Mouse (Mus musculus): ENCODE data around the gene Nusap1. TPM values are rescaled to one million over a fixed set of nuclear protein-coding genes. Genes with fewer than 3 reads are reported as not detected.
"Not testable (repeated sequence)": the region's sequence is repeated elsewhere in the genome, so short reads cannot be mapped to it uniquely, and the experiment has no call there.

The Nusap1 gene
- total and polyA plus RNA-seq, 3 experiments: 2.2 to 138 (median 54.7) TPM

GRCm38 (mm10) chr2:119602488-119602887, 15.6 kb upstream of the Nusap1 start:
- no peak for TF ChIP-seq TAL1 (conservative IDR thresholded peaks at IDR 0.05; ENCODE audit: low read depth, low read length)
- no peak for TF ChIP-seq GATA1 (IDR thresholded peaks at IDR 0.05; ENCODE audit: borderline replicate concordance, low read length)
- no peak for TF ChIP-seq GATA2 (IDR thresholded peaks at IDR 0.05; ENCODE audit: borderline replicate concordance, low read depth, low read length)
- no peak for TF ChIP-seq POLR2AphosphoS5 (IDR thresholded peaks at IDR 0.05; ENCODE audit: insufficient replicate concordance, low read depth, low read length)
- no peak for TF ChIP-seq CTCF (IDR thresholded peaks at IDR 0.05; ENCODE audit: low read depth, low read length)
- DNase-seq (ENCODE audit: low spot score) (no peak), ATAC-seq (ENCODE audit: extremely low read depth, insufficient number of reproducible peaks, low FRiP score, poor library complexity, severe bottlenecking) (no peak)
- H3K36me3 ChIP-seq (replicated peaks): peaks cover 74% of the 10 kb centered on the region
- H3K4me3 ChIP-seq (ENCODE audit: low read depth, low read length): no peak overlapping the region
- peaks cover 55% of the 10 kb centered on the region for H3K4me1 ChIP-seq (ENCODE audit: insufficient read depth, low read depth, low read length)
- H3K9me3 ChIP-seq (replicated peaks): no peaks in the 10 kb centered on the region
- H3K27me3 ChIP-seq (ENCODE audit: insufficient read depth, low read length): no peaks in the 10 kb centered on the region

- ATAC-seq (ENCODE audit: extremely low read depth, insufficient number of reproducible peaks, low FRiP score, poor library complexity, severe bottlenecking) (no peak), DNase-seq (ENCODE audit: low spot score) (no peak)
- H3K4me1 ChIP-seq (ENCODE audit: insufficient read depth, low read depth, low read length): peaks cover 54% of the 10 kb centered on the region
These were observed 14.2 kb upstream of the Nusap1 start for GRCm38 (mm10) chr2:119603909-119604308.

GRCm38 (mm10) chr2:119605361-119605973, 12.6 kb upstream of the Nusap1 start:
- TF ChIP-seq TAL1 (conservative IDR thresholded peaks at IDR 0.05; ENCODE audit: low read depth, low read length) (peak; percentile 70), CTCF (IDR thresholded peaks at IDR 0.05; ENCODE audit: low read depth, low read length) (no peak)
- no peaks in the 10 kb centered on the region for H3K27me3 ChIP-seq (ENCODE audit: insufficient read depth, low read length)
- no peaks in the 10 kb centered on the region for H3K9me3 ChIP-seq (replicated peaks)
- ATAC-seq (ENCODE audit: extremely low read depth, insufficient number of reproducible peaks, low FRiP score, poor library complexity, severe bottlenecking) (peak; percentile 49), DNase-seq (ENCODE audit: low spot score) (no peak)
- peaks cover 46% of the 10 kb centered on the region for H3K4me1 ChIP-seq (ENCODE audit: insufficient read depth, low read depth, low read length)
- peaks cover 74% of the 10 kb centered on the region for H3K36me3 ChIP-seq (replicated peaks)
- H3K4me3 ChIP-seq (ENCODE audit: low read depth, low read length): peak overlapping the region; percentile 48; the same call in 1 of the 2 replicates

More at GRCm38 (mm10) chr2:119603909-119604308, 14.2 kb upstream of the Nusap1 start:
- Histone ChIP-seq H3K27me3 (ENCODE audit: insufficient read depth, low read length) (no peaks in the 10 kb centered on the region), H3K9me3 (replicated peaks) (no peaks in the 10 kb centered on the region), H3K36me3 (replicated peaks) (peaks cover 73% of the 10 kb centered on the region), H3K4me3 (ENCODE audit: low read depth, low read length) (no peak overlapping the region)
- no peak for TF ChIP-seq TAL1 (conservative IDR thresholded peaks at IDR 0.05; ENCODE audit: low read depth, low read length)
- no peak for TF ChIP-seq CTCF (IDR thresholded peaks at IDR 0.05; ENCODE audit: low read depth, low read length)
- no peak for TF ChIP-seq POLR2AphosphoS5 (IDR thresholded peaks at IDR 0.05; ENCODE audit: insufficient replicate concordance, low read depth, low read length)
- no peak for TF ChIP-seq GATA1 (IDR thresholded peaks at IDR 0.05; ENCODE audit: borderline replicate concordance, low read length)
- no peak for TF ChIP-seq GATA2 (IDR thresholded peaks at IDR 0.05; ENCODE audit: borderline replicate concordance, low read depth, low read length)

- Histone ChIP-seq H3K27me3 (ENCODE audit: insufficient read depth, low read length) (no peaks in the 10 kb centered on the region), H3K9me3 (replicated peaks) (no peaks in the 10 kb centered on the region), H3K4me1 (ENCODE audit: insufficient read depth, low read depth, low read length) (peaks cover 41% of the 10 kb centered on the region), H3K4me3 (ENCODE audit: low read depth, low read length) (no peak overlapping the region), H3K36me3 (replicated peaks) (peaks cover 77% of the 10 kb centered on the region)
- ATAC-seq (ENCODE audit: extremely low read depth, insufficient number of reproducible peaks, low FRiP score, poor library complexity, severe bottlenecking) (no peak), DNase-seq (ENCODE audit: low spot score) (no peak)
- TF ChIP-seq GATA1 (IDR thresholded peaks at IDR 0.05; ENCODE audit: borderline replicate concordance, low read length) (no peak), GATA2 (IDR thresholded peaks at IDR 0.05; ENCODE audit: borderline replicate concordance, low read depth, low read length) (no peak), TAL1 (conservative IDR thresholded peaks at IDR 0.05; ENCODE audit: low read depth, low read length) (no peak), CTCF (IDR thresholded peaks at IDR 0.05; ENCODE audit: low read depth, low read length) (no peak), POLR2AphosphoS5 (IDR thresholded peaks at IDR 0.05; ENCODE audit: insufficient replicate concordance, low read depth, low read length) (no peak)
These were observed 11.1 kb upstream of the Nusap1 start for GRCm38 (mm10) chr2:119607023-119607422.

- ATAC-seq (ENCODE audit: extremely low read depth, insufficient number of reproducible peaks, low FRiP score, poor library complexity, severe bottlenecking): no peak
- no peaks in the 10 kb centered on the region for H3K9me3 ChIP-seq (replicated peaks)
- no peak for TF ChIP-seq GATA2 (IDR thresholded peaks at IDR 0.05; ENCODE audit: borderline replicate concordance, low read depth, low read length)
- no peak for TF ChIP-seq CTCF (IDR thresholded peaks at IDR 0.05; ENCODE audit: low read depth, low read length)
- TF ChIP-seq GATA1 (IDR thresholded peaks at IDR 0.05; ENCODE audit: borderline replicate concordance, low read length): no peak
These were observed 278 bp upstream of the Nusap1 start for GRCm38 (mm10) chr2:119617841-119618198.

GRCm38 (mm10) chr2:119619002-119619401, 904 bp downstream of the Nusap1 start:
- peaks cover 24% of the 10 kb centered on the region for H3K4me1 ChIP-seq (ENCODE audit: insufficient read depth, low read depth, low read length)
- peaks cover 29% of the 10 kb centered on the region for H3K36me3 ChIP-seq (replicated peaks)
- H3K27me3 ChIP-seq (ENCODE audit: insufficient read depth, low read length); ATAC-seq (ENCODE audit: extremely low read depth, insufficient number of reproducible peaks, low FRiP score, poor library complexity, severe bottlenecking); H3K9me3 ChIP-seq (replicated peaks); DNase-seq (ENCODE audit: low spot score): not testable (repeated sequence)
- H3K4me3 ChIP-seq (ENCODE audit: low read depth, low read length): peak overlapping the region; percentile 95

More at GRCm38 (mm10) chr2:119617841-119618198, 278 bp upstream of the Nusap1 start:
- Histone ChIP-seq H3K27me3 (ENCODE audit: insufficient read depth, low read length) (no peaks in the 10 kb centered on the region), H3K4me1 (ENCODE audit: insufficient read depth, low read depth, low read length) (peaks cover 24% of the 10 kb centered on the region), H3K36me3 (replicated peaks) (peaks cover 28% of the 10 kb centered on the region), H3K4me3 (ENCODE audit: low read depth, low read length) (peak overlapping the region; percentile 95)
- DNase-seq (ENCODE audit: low spot score): peak; percentile 44

- Histone ChIP-seq H3K4me1 (ENCODE audit: insufficient read depth, low read depth, low read length) (peaks cover 24% of the 10 kb centered on the region), H3K9me3 (replicated peaks) (no peaks in the 10 kb centered on the region), H3K27me3 (ENCODE audit: insufficient read depth, low read length) (no peaks in the 10 kb centered on the region), H3K4me3 (ENCODE audit: low read depth, low read length) (no peak overlapping the region), H3K36me3 (replicated peaks) (peaks cover 42% of the 10 kb centered on the region)
- TF ChIP-seq POLR2AphosphoS5 (IDR thresholded peaks at IDR 0.05; ENCODE audit: insufficient replicate concordance, low read depth, low read length) (no peak), GATA1 (IDR thresholded peaks at IDR 0.05; ENCODE audit: borderline replicate concordance, low read length) (no peak), GATA2 (IDR thresholded peaks at IDR 0.05; ENCODE audit: borderline replicate concordance, low read depth, low read length) (no peak), CTCF (IDR thresholded peaks at IDR 0.05; ENCODE audit: low read depth, low read length) (no peak), TAL1 (conservative IDR thresholded peaks at IDR 0.05; ENCODE audit: low read depth, low read length) (no peak)
- ATAC-seq (ENCODE audit: extremely low read depth, insufficient number of reproducible peaks, low FRiP score, poor library complexity, severe bottlenecking): no peak
- no peak for DNase-seq (ENCODE audit: low spot score)
These were observed 3.2 kb downstream of the Nusap1 start for GRCm38 (mm10) chr2:119621302-119621701.

Measured in G1E (cell line).